Mouse (Mus musculus) neural tube, embryonic 13.5 days (tissue): Measurements from ENCODE around the gene Erp27. TPM values are rescaled to one million over a fixed set of nuclear protein-coding genes. Genes with fewer than 3 reads are reported as not detected.
"Not testable (repeated sequence)": the region's sequence is repeated elsewhere in the genome, so short reads cannot be mapped to it uniquely, and the experiment has no call there.

Experiments used
- ATAC-seq: fragments of 200-750 bp; cut with Nextera tagmentation; 2 replicates; pipeline ENCODE4 v1.8.0; 2017; ENCODE audit warnings: low read depth, mild to moderate bottlenecking, moderate TSS enrichment, moderate library complexity
- H3K27ac ChIP-seq: fragments of 300-500 bp; sonication (generic); replicated peaks from 2 replicates; pipeline ENCODE4 v1.5.1; 2015; ENCODE audit warnings: moderate library complexity, mild to moderate bottlenecking, inconsistent platforms
- H3K27me3 ChIP-seq: fragments of 300-500 bp; sonication (generic); 2 replicates; pipeline ENCODE4 v1.6.1; 2015; ENCODE audit warnings: mild to moderate bottlenecking, inconsistent platforms
- H3K36me3 ChIP-seq: fragments of 300-500 bp; sonication (generic); 2 replicates; pipeline ENCODE4 v1.6.1; 2015; ENCODE audit warnings: mild to moderate bottlenecking, inconsistent platforms
- H3K4me1 ChIP-seq: fragments of 300-500 bp; sonication (generic); replicated peaks from 2 replicates; pipeline ENCODE4 v1.6.1; 2015; ENCODE audit warnings: inconsistent platforms
- H3K4me2 ChIP-seq: fragments of 300-500 bp; sonication (generic); 2 replicates; pipeline ENCODE4 v1.6.1; 2015; ENCODE audit warnings: inconsistent platforms, mild to moderate bottlenecking, moderate library complexity
- H3K4me3 ChIP-seq: fragments of 300-500 bp; sonication (generic); 2 replicates; pipeline ENCODE4 v1.5.1; 2015; ENCODE audit warnings: mild to moderate bottlenecking, inconsistent platforms
- H3K9ac ChIP-seq: fragments of 300-500 bp; sonication (generic); 2 replicates; pipeline ENCODE4 v1.6.1; 2015; ENCODE audit warnings: moderate library complexity, mild to moderate bottlenecking, inconsistent platforms
- H3K9me3 ChIP-seq: fragments of 300-500 bp; sonication (generic); 2 replicates; pipeline ENCODE4 v1.6.1; 2016; ENCODE audit warnings: inconsistent platforms
- WGBS: fragments of 180-500 bp; shearing (Covaris S2); methylation state at CpG from one replicate; pipeline ENCODE4 v1.1.7; 2015; 5-methylcytosine and 5-hydroxymethylcytosine counted together
- polyA plus RNA-seq: library from polyadenylated mRNA; unstranded; fragments of >200 nt; fragmentation: Nextera tagmentation; extraction: Ambion mirVana; gene quantifications from 2 replicates; pipeline ENCODE4 v1.2.1, GENCODE M21; 2015

The Erp27 gene
- polyA plus RNA-seq, 1 experiment from 2014 or later = not detected

GRCm38 (mm10) chr6:136900369-136901009 is 21.5 kb downstream of the Erp27 start:
- Histone ChIP-seq H3K27me3 (no peaks in the 10 kb centered on the region), H3K9ac (no peak overlapping the region), H3K9me3 (no peaks in the 10 kb centered on the region), H3K4me3 (no peak overlapping the region), H3K36me3 (no peaks in the 10 kb centered on the region), H3K27ac (no peak overlapping the region), H3K4me1 (no peaks in the 10 kb centered on the region), H3K4me2 (no peak overlapping the region)
- 76% methylated on average over 4 of the region's 4 CpGs for WGBS
- ATAC-seq = no peak

GRCm38 (mm10) chr6:136898954-136899353 is 23.0 kb downstream of the Erp27 start:
- ATAC-seq = no peak
- no peaks in the 10 kb centered on the region for H3K9me3 ChIP-seq
- H3K4me1 ChIP-seq = no peaks in the 10 kb centered on the region
- H3K36me3 ChIP-seq = no peaks in the 10 kb centered on the region
- no peaks in the 10 kb centered on the region for H3K27me3 ChIP-seq
- H3K4me3 ChIP-seq = no peak overlapping the region
- 78% methylated on average over 2 of the region's 2 CpGs for WGBS
- H3K27ac ChIP-seq = no peak overlapping the region
- no peak overlapping the region for H3K4me2 ChIP-seq
- H3K9ac ChIP-seq = no peak overlapping the region

- no peak for ATAC-seq
- 70% methylated on average over 4 of the region's 4 CpGs for WGBS
- no peak overlapping the region for H3K9ac ChIP-seq
Measured at GRCm38 (mm10) chr6:136898222-136898621, 23.8 kb downstream of the Erp27 start.

GRCm38 (mm10) chr6:136897789-136898188 is 24.2 kb downstream of the Erp27 start:
- H3K4me3 ChIP-seq = no peak overlapping the region
- 89% methylated on average over 4 of the region's 4 CpGs for WGBS
- H3K27ac ChIP-seq = no peak overlapping the region
- H3K36me3 ChIP-seq = no peaks in the 10 kb centered on the region
- H3K27me3 ChIP-seq = no peaks in the 10 kb centered on the region
- ATAC-seq = no peak
- no peaks in the 10 kb centered on the region for H3K4me1 ChIP-seq
- H3K4me2 ChIP-seq = no peak overlapping the region
- H3K9ac ChIP-seq = no peak overlapping the region
- H3K9me3 ChIP-seq = no peaks in the 10 kb centered on the region

More at GRCm38 (mm10) chr6:136898222-136898621, 23.8 kb downstream of the Erp27 start:
- Histone ChIP-seq H3K9me3 (no peaks in the 10 kb centered on the region), H3K27ac (no peak overlapping the region), H3K27me3 (no peaks in the 10 kb centered on the region), H3K4me2 (no peak overlapping the region), H3K4me3 (no peak overlapping the region), H3K4me1 (no peaks in the 10 kb centered on the region), H3K36me3 (no peaks in the 10 kb centered on the region)

- H3K4me2 ChIP-seq = no peak overlapping the region
- no peaks in the 10 kb centered on the region for H3K9me3 ChIP-seq
- no peak for ATAC-seq
- no peaks in the 10 kb centered on the region for H3K36me3 ChIP-seq
- no peaks in the 10 kb centered on the region for H3K4me1 ChIP-seq
- H3K9ac ChIP-seq = no peak overlapping the region
- no peaks in the 10 kb centered on the region for H3K27me3 ChIP-seq
- 71% methylated on average over 15 of the region's 15 CpGs for WGBS
- H3K4me3 ChIP-seq = no peak overlapping the region
- H3K27ac ChIP-seq = no peak overlapping the region
Measured at GRCm38 (mm10) chr6:136894532-136895339, 27.2 kb downstream of the Erp27 start.

GRCm38 (mm10) chr6:136892002-136892401 is 30.0 kb downstream of the Erp27 start:
- Histone ChIP-seq H3K27me3 (no peaks in the 10 kb centered on the region), H3K36me3 (no peaks in the 10 kb centered on the region), H3K9ac (no peak overlapping the region), H3K9me3 (no peaks in the 10 kb centered on the region), H3K4me2 (no peak overlapping the region), H3K4me1 (no peaks in the 10 kb centered on the region), H3K27ac (no peak overlapping the region), H3K4me3 (no peak overlapping the region)
- ATAC-seq = no peak
- 96% methylated on average over 2 of the region's 2 CpGs for WGBS

GRCm38 (mm10) chr6:136889554-136889953 is 32.4 kb downstream of the Erp27 start:
- Histone ChIP-seq H3K4me3 (no peak overlapping the region), H3K36me3 (no peaks in the 10 kb centered on the region), H3K9me3 (no peaks in the 10 kb centered on the region), H3K27me3 (no peaks in the 10 kb centered on the region), H3K4me2 (no peak overlapping the region), H3K9ac (no peak overlapping the region), H3K4me1 (no peaks in the 10 kb centered on the region), H3K27ac (no peak overlapping the region)
- 88% methylated on average over 6 of the region's 6 CpGs for WGBS
- no peak for ATAC-seq

GRCm38 (mm10) chr6:136889067-136889466 is 32.9 kb downstream of the Erp27 start:
- Histone ChIP-seq H3K9me3 (no peaks in the 10 kb centered on the region), H3K4me1 (no peaks in the 10 kb centered on the region), H3K4me3 (no peak overlapping the region), H3K27me3 (no peaks in the 10 kb centered on the region), H3K36me3 (no peaks in the 10 kb centered on the region), H3K27ac (no peak overlapping the region), H3K4me2 (no peak overlapping the region), H3K9ac (no peak overlapping the region)
- no peak for ATAC-seq
- WGBS = 90% methylated on average over 6 of the region's 6 CpGs

- H3K4me2 ChIP-seq = no peak overlapping the region
- no peak overlapping the region for H3K4me3 ChIP-seq
- no peaks in the 10 kb centered on the region for H3K9me3 ChIP-seq
- H3K27ac ChIP-seq = no peak overlapping the region
- no peak overlapping the region for H3K9ac ChIP-seq
- no peaks in the 10 kb centered on the region for H3K36me3 ChIP-seq
- no peak for ATAC-seq
- 70% methylated on average over 9 of the region's 9 CpGs for WGBS
- H3K4me1 ChIP-seq = no peaks in the 10 kb centered on the region
- no peaks in the 10 kb centered on the region for H3K27me3 ChIP-seq
Measured at GRCm38 (mm10) chr6:136887854-136888253, 34.1 kb downstream of the Erp27 start.

GRCm38 (mm10) chr6:136884766-136885165 is 37.2 kb downstream of the Erp27 start:
- not testable (repeated sequence) for H3K4me2 ChIP-seq, H3K27ac ChIP-seq, H3K4me3 ChIP-seq, H3K9me3 ChIP-seq, H3K9ac ChIP-seq, H3K4me1 ChIP-seq, H3K27me3 ChIP-seq, ATAC-seq, H3K36me3 ChIP-seq
- 64% methylated on average over 1 of the region's 1 CpGs for WGBS

- H3K9me3 ChIP-seq = no peaks in the 10 kb centered on the region
- no peak overlapping the region for H3K4me3 ChIP-seq
- H3K27ac ChIP-seq = no peak overlapping the region
- H3K36me3 ChIP-seq = no peaks in the 10 kb centered on the region
- no peak for ATAC-seq
- no peak overlapping the region for H3K9ac ChIP-seq
- no peaks in the 10 kb centered on the region for H3K27me3 ChIP-seq
- no peak overlapping the region for H3K4me2 ChIP-seq
- WGBS = 94% methylated on average over 6 of the region's 6 CpGs
- H3K4me1 ChIP-seq = no peaks in the 10 kb centered on the region
Measured at GRCm38 (mm10) chr6:136883961-136884360, 38.0 kb downstream of the Erp27 start.

- Histone ChIP-seq H3K4me1 (no peaks in the 10 kb centered on the region), H3K9me3 (no peaks in the 10 kb centered on the region), H3K9ac (no peak overlapping the region), H3K36me3 (no peaks in the 10 kb centered on the region), H3K4me2 (no peak overlapping the region), H3K4me3 (no peak overlapping the region), H3K27ac (no peak overlapping the region), H3K27me3 (no peaks in the 10 kb centered on the region)
- no peak for ATAC-seq
- 90% methylated on average over 3 of the region's 3 CpGs for WGBS
Measured at GRCm38 (mm10) chr6:136883431-136883915, 38.5 kb downstream of the Erp27 start.
